Mouse (Mus musculus) kidney, adult 2 months (tissue): ENCODE measurements around the gene 1700020D05Rik. TPM values are rescaled to one million over a fixed set of nuclear protein-coding genes. Genes with fewer than 3 reads are reported as not detected.

Experiments used
- DNase-seq: peaks from one replicate; pipeline ENCODE4 v3.0.0; 2021
- H3K27ac ChIP-seq: fragments of 200-500 bp; 2 replicates; pipeline ENCODE4 v1.5.1; 2012; ENCODE audit warnings: low read depth, low read length, control low read depth, inconsistent platforms; ENCODE audit not compliant: insufficient read depth
- H3K27me3 ChIP-seq: fragments of 200-500 bp; replicated peaks from 2 replicates; pipeline ENCODE4 v1.6.1; 2012; ENCODE audit warnings: mild to moderate bottlenecking, moderate library complexity, low read length, inconsistent platforms; ENCODE audit not compliant: control insufficient read depth, insufficient read depth
- H3K36me3 ChIP-seq: fragments of 200-500 bp; 2 replicates; pipeline ENCODE4 v1.6.1; 2012; ENCODE audit warnings: mild to moderate bottlenecking, moderate library complexity, low read length, inconsistent platforms; ENCODE audit not compliant: control insufficient read depth, insufficient read depth
- H3K4me1 ChIP-seq: fragments of 200-500 bp; 2 replicates; pipeline ENCODE4 v1.6.1; 2011; ENCODE audit warnings: low read length; ENCODE audit not compliant: control insufficient read depth, insufficient read depth
- H3K4me3 ChIP-seq: fragments of 200-500 bp; 2 replicates; pipeline ENCODE4 v1.5.1; 2011; ENCODE audit warnings: mild to moderate bottlenecking, low read depth, low read length, control low read depth; ENCODE audit not compliant: insufficient read depth
- CTCF ChIP-seq: fragments of 200-500 bp; conservative IDR thresholded peaks from 2 replicates; pipeline ENCODE4 v1.5.1; 2011; ENCODE audit warnings: low read depth, mild to moderate bottlenecking, control low read depth, low read length, moderate library complexity, mixed read lengths; ENCODE audit not compliant: insufficient read depth, insufficient read length
- POLR2A ChIP-seq: fragments of 200-500 bp; IDR thresholded peaks from one replicate; pipeline ENCODE4 v1.6.1; 2011; ENCODE audit warnings: low read depth, low read length, control low read depth
- WGBS: fragments of 180-500 bp; shearing (Covaris S2); methylation state at CpG from one replicate; pipeline ENCODE4 v1.1.7; 2018; 5-methylcytosine and 5-hydroxymethylcytosine counted together
- polyA plus RNA-seq: library from polyadenylated mRNA; depleted of rRNA; stranded (reverse); fragments of >200 nt; gene quantifications from 2 replicates; pipeline ENCODE4 v1.2.3, GENCODE M21; 2012

1700020D05Rik gene
- polyA plus RNA-seq, 1 experiment: 0.69 TPM

- H3K36me3 ChIP-seq: no peaks in the 10 kb centered on the region
- H3K4me3 ChIP-seq: peak within 1 kb of the TSS; percentile 46
- H3K27me3 ChIP-seq: no peaks in the 10 kb centered on the region
- peak; percentile 88 for DNase-seq
- no peaks in the 10 kb centered on the region for H3K4me1 ChIP-seq
- WGBS: 5% methylated on average over 22 of the region's 22 CpGs
- TF ChIP-seq CTCF (no peak), POLR2A (no peak)
- H3K27ac ChIP-seq: peak within 1 kb of the TSS; percentile 36; the same call in 1 of the 2 replicates
These were observed 29.9 kb downstream of the 1700020D05Rik start, which contains the start of gene Efemp2 for GRCm38 (mm10) chr19:5473720-5474119. Gene Efemp2, plus strand, starts transcription at chr19:5473954.

- 73% methylated on average over 3 of the region's 3 CpGs for WGBS
These were observed 30.7 kb downstream of the 1700020D05Rik start for GRCm38 (mm10) chr19:5472857-5473256.

GRCm38 (mm10) chr19:5471846-5472245, 31.7 kb downstream of the 1700020D05Rik start:
- Histone ChIP-seq H3K4me3 (no peak overlapping the region), H3K36me3 (no peaks in the 10 kb centered on the region), H3K4me1 (no peaks in the 10 kb centered on the region), H3K27me3 (no peaks in the 10 kb centered on the region), H3K27ac (no peak overlapping the region)
- no peak for DNase-seq
- WGBS: 49% methylated on average over 5 of the region's 5 CpGs
- TF ChIP-seq CTCF (no peak), POLR2A (no peak)

More at GRCm38 (mm10) chr19:5472857-5473256, 30.7 kb downstream of the 1700020D05Rik start:
- Histone ChIP-seq H3K36me3 (no peaks in the 10 kb centered on the region), H3K4me3 (no peak overlapping the region), H3K27me3 (no peaks in the 10 kb centered on the region), H3K27ac (no peak overlapping the region), H3K4me1 (no peaks in the 10 kb centered on the region)
- no peak for DNase-seq
- no peak for TF ChIP-seq POLR2A
- no peak for TF ChIP-seq CTCF

- Histone ChIP-seq H3K4me1 (no peaks in the 10 kb centered on the region), H3K27ac (no peak within 1 kb of the TSS), H3K36me3 (no peaks in the 10 kb centered on the region; the same call in 1 of the 2 replicates), H3K4me3 (no peak within 1 kb of the TSS), H3K27me3 (no peaks in the 10 kb centered on the region)
- WGBS: 48% methylated on average over 5 of the region's 5 CpGs
- TF ChIP-seq CTCF (no peak), POLR2A (no peak)
- no peak for DNase-seq
These were observed 35.2 kb downstream of the 1700020D05Rik start, which contains the start of gene Ctsw for GRCm38 (mm10) chr19:5468374-5468773. Gene Ctsw, minus strand, starts transcription at chr19:5468507.

GRCm38 (mm10) chr19:5466916-5467500, 36.6 kb downstream of the 1700020D05Rik start:
- TF ChIP-seq CTCF (no peak), POLR2A (no peak)
- no peak overlapping the region for H3K27ac ChIP-seq
- no peaks in the 10 kb centered on the region; the same call in 1 of the 2 replicates for H3K36me3 ChIP-seq
- H3K27me3 ChIP-seq: no peaks in the 10 kb centered on the region
- no peak overlapping the region for H3K4me3 ChIP-seq
- H3K4me1 ChIP-seq: no peaks in the 10 kb centered on the region
- no peak for DNase-seq
- 85% methylated on average over 6 of the region's 6 CpGs for WGBS

GRCm38 (mm10) chr19:5465037-5465436, 38.5 kb downstream of the 1700020D05Rik start:
- no peak overlapping the region for H3K4me3 ChIP-seq
- no peak for TF ChIP-seq POLR2A
- TF ChIP-seq CTCF: no peak
- no peaks in the 10 kb centered on the region for H3K27me3 ChIP-seq
- H3K36me3 ChIP-seq: no peaks in the 10 kb centered on the region; the same call in 1 of the 2 replicates
- no peak for DNase-seq
- 0 out of 2 replicates have a peak, but pooled peaks cover 2% of the 10 kb centered on the region for H3K4me1 ChIP-seq
- 92% methylated on average over 8 of the region's 8 CpGs for WGBS
- no peak overlapping the region for H3K27ac ChIP-seq

- Histone ChIP-seq H3K4me3 (peak overlapping the region; percentile 10; the same call in 1 of the 2 replicates), H3K36me3 (no peaks in the 10 kb centered on the region; the same call in 1 of the 2 replicates), H3K4me1 (0 out of 2 replicates have a peak, but pooled peaks cover 2% of the 10 kb centered on the region), H3K27ac (no peak overlapping the region), H3K27me3 (no peaks in the 10 kb centered on the region)
- peak; percentile 76 for DNase-seq
- 27% methylated on average over 15 of the region's 15 CpGs for whole genome bisulfite sequencing
- peak; percentile 76 for TF ChIP-seq CTCF
- no peak for TF ChIP-seq POLR2A
These were observed 39.6 kb downstream of the 1700020D05Rik start for GRCm38 (mm10) chr19:5463791-5464562.
